Mouse (Mus musculus) midbrain, postnatal 0 days (tissue): Measurements from ENCODE around the gene Syne1. TPM values are rescaled to one million over a fixed set of nuclear protein-coding genes. Genes with fewer than 3 reads are reported as not detected.
A peak's percentile ranks its signal among the peaks of the same experiment; 100 is the strongest.

Experiments used
- ATAC-seq: fragments of 200-750 bp; cut with Nextera tagmentation; 2 replicates; pipeline ENCODE4 v1.8.0; 2017; ENCODE audit warnings: moderate number of reproducible peaks, mild to moderate bottlenecking, moderate TSS enrichment, moderate library complexity; ENCODE audit not compliant: low FRiP score
- DNase-seq: peaks from one replicate; pipeline ENCODE4 v3.0.0-alpha.2; 2015; ENCODE audit warnings: low spot score
- H3K27ac ChIP-seq: fragments of 300-500 bp; sonication (generic); 2 replicates; pipeline ENCODE4 v1.5.1; 2014; ENCODE audit warnings: low read depth, mild to moderate bottlenecking, low read length, mixed read lengths
- H3K27me3 ChIP-seq: fragments of 300-500 bp; sonication (generic); 2 replicates; pipeline ENCODE4 v1.6.1; 2014; ENCODE audit warnings: low read length, control low read depth, mixed read lengths; ENCODE audit not compliant: insufficient read depth
- H3K36me3 ChIP-seq: fragments of 300-500 bp; sonication (generic); 2 replicates; pipeline ENCODE4 v1.6.1; 2014; ENCODE audit warnings: low read length, control low read depth, mixed read lengths; ENCODE audit not compliant: insufficient read depth
- H3K4me1 ChIP-seq: fragments of 300-500 bp; sonication (generic); 2 replicates; pipeline ENCODE4 v1.6.1; 2014; ENCODE audit warnings: mild to moderate bottlenecking, control low read depth, antibody characterized with exemption, low read length, mixed read lengths; ENCODE audit not compliant: insufficient read depth
- H3K4me2 ChIP-seq: fragments of 300-500 bp; sonication (generic); 2 replicates; pipeline ENCODE4 v1.6.1; 2014; ENCODE audit warnings: low read depth, mild to moderate bottlenecking, low read length, mixed read lengths; ENCODE audit not compliant: poor library complexity, severe bottlenecking
- H3K4me3 ChIP-seq: fragments of 300-500 bp; sonication (generic); 2 replicates; pipeline ENCODE4 v1.5.1; 2014; ENCODE audit warnings: low read depth, mild to moderate bottlenecking, low read length, moderate library complexity
- H3K9ac ChIP-seq: fragments of 300-500 bp; sonication (generic); replicated peaks from 2 replicates; pipeline ENCODE4 v1.6.1; 2014; ENCODE audit warnings: mild to moderate bottlenecking, low read length, moderate library complexity, mixed read lengths; ENCODE audit not compliant: poor library complexity, severe bottlenecking
- H3K9me3 ChIP-seq: fragments of 300-500 bp; sonication (generic); 2 replicates; pipeline ENCODE4 v1.6.1; 2016; ENCODE audit warnings: low read length, control low read depth
- CTCF ChIP-seq: IDR thresholded peaks from 2 replicates; pipeline ENCODE4 v1.5.1; 2016; ENCODE audit warnings: antibody characterized with exemption, mild to moderate bottlenecking
- WGBS: fragments of 180-500 bp; shearing (Covaris S2); extraction: QIAGEN DNeasy Blood & Tissue Kit; methylation state at CpG from one replicate; pipeline ENCODE4 v1.1.7; 2014; 5-methylcytosine and 5-hydroxymethylcytosine counted together
- polyA plus RNA-seq: library from polyadenylated mRNA; unstranded; fragments of >200 nt; fragmentation: Nextera tagmentation; extraction: Ambion mirVana; gene quantifications from 2 replicates; pipeline ENCODE4 v1.2.1, GENCODE M21; 2015
- total RNA-seq: library from RNA; depleted of rRNA; stranded (reverse); fragments of >200 nt; gene quantifications from 2 replicates; pipeline ENCODE4 v1.2.3, GENCODE M21; 2014

Gene Syne1
- total and polyA plus RNA-seq, 2 experiments from 2014 or later: 18.6 to 99.3 TPM

- DNase-seq (peak; percentile 5), ATAC-seq (no peak)
- Histone ChIP-seq H3K4me3 (no peak overlapping the region), H3K27me3 (no peaks in the 10 kb centered on the region), H3K4me2 (no peak overlapping the region), H3K4me1 (no peaks in the 10 kb centered on the region; the same call in 1 of the 2 replicates), H3K9me3 (no peaks in the 10 kb centered on the region), H3K27ac (no peak overlapping the region), H3K9ac (no peak overlapping the region), H3K36me3 (no peaks in the 10 kb centered on the region)
- TF ChIP-seq CTCF: no peak
- 72% methylated on average over 8 of the region's 8 CpGs for WGBS
Observed at GRCm38 (mm10) chr10:5008795-5009366, 542.4 kb downstream of the Syne1 start.

GRCm38 (mm10) chr10:4996592-4996991 is 554.7 kb downstream of the Syne1 start:
- Histone ChIP-seq H3K9ac (no peak overlapping the region), H3K36me3 (no peaks in the 10 kb centered on the region), H3K4me2 (no peak overlapping the region), H3K27ac (no peak overlapping the region), H3K27me3 (no peaks in the 10 kb centered on the region), H3K4me3 (no peak overlapping the region), H3K9me3 (no peaks in the 10 kb centered on the region), H3K4me1 (no peaks in the 10 kb centered on the region)
- ATAC-seq (no peak), DNase-seq (no peak)
- no peak for TF ChIP-seq CTCF
- WGBS: 82% methylated on average over 3 of the region's 3 CpGs

GRCm38 (mm10) chr10:4993802-4994201 is 557.5 kb downstream of the Syne1 start:
- no peak for TF ChIP-seq CTCF
- ATAC-seq (no peak), DNase-seq (no peak)
- H3K27ac ChIP-seq: no peak overlapping the region
- H3K27me3 ChIP-seq: no peaks in the 10 kb centered on the region
- 78% methylated on average over 3 of the region's 3 CpGs for WGBS
- no peak overlapping the region for H3K4me3 ChIP-seq
- no peaks in the 10 kb centered on the region for H3K4me1 ChIP-seq
- H3K36me3 ChIP-seq: no peaks in the 10 kb centered on the region
- H3K9ac ChIP-seq: no peak overlapping the region
- H3K4me2 ChIP-seq: no peak overlapping the region
- no peaks in the 10 kb centered on the region for H3K9me3 ChIP-seq

GRCm38 (mm10) chr10:4983919-4984318 is 567.4 kb downstream of the Syne1 start:
- 74% methylated on average over 2 of the region's 2 CpGs for WGBS
- Histone ChIP-seq H3K9ac (no peak overlapping the region), H3K4me2 (no peak overlapping the region), H3K27ac (no peak overlapping the region), H3K4me1 (no peaks in the 10 kb centered on the region), H3K9me3 (no peaks in the 10 kb centered on the region), H3K27me3 (no peaks in the 10 kb centered on the region), H3K4me3 (no peak overlapping the region), H3K36me3 (no peaks in the 10 kb centered on the region)
- DNase-seq (no peak), ATAC-seq (no peak)
- TF ChIP-seq CTCF: no peak

- DNase-seq (no peak), ATAC-seq (no peak)
- H3K27me3 ChIP-seq: no peaks in the 10 kb centered on the region
- no peak overlapping the region for H3K9ac ChIP-seq
- TF ChIP-seq CTCF: no peak
- no peak overlapping the region for H3K4me2 ChIP-seq
- H3K27ac ChIP-seq: no peak overlapping the region
- H3K4me3 ChIP-seq: no peak overlapping the region
- no peaks in the 10 kb centered on the region for H3K4me1 ChIP-seq
- WGBS: 93% methylated on average over 3 of the region's 3 CpGs
- H3K36me3 ChIP-seq: no peaks in the 10 kb centered on the region
- no peaks in the 10 kb centered on the region for H3K9me3 ChIP-seq
Observed at GRCm38 (mm10) chr10:4977374-4977773, 573.9 kb downstream of the Syne1 start.

- 86% methylated on average over 2 of the region's 2 CpGs for WGBS
- no peaks in the 10 kb centered on the region for H3K36me3 ChIP-seq
- H3K4me2 ChIP-seq: no peak overlapping the region
- no peak for ATAC-seq
- H3K9ac ChIP-seq: no peak overlapping the region
- H3K9me3 ChIP-seq: no peaks in the 10 kb centered on the region
- H3K4me3 ChIP-seq: no peak overlapping the region
- no peaks in the 10 kb centered on the region for H3K27me3 ChIP-seq
- DNase-seq: no peak
- no peak for TF ChIP-seq CTCF
- no peak overlapping the region for H3K27ac ChIP-seq
- no peaks in the 10 kb centered on the region for H3K4me1 ChIP-seq
Observed at GRCm38 (mm10) chr10:4976557-4976956, 574.7 kb downstream of the Syne1 start.
